Mouse (Mus musculus) myocyte (in vitro differentiated cells): ENCODE data around the gene Cmtm1. TPM values are rescaled to one million over a fixed set of nuclear protein-coding genes. Genes with fewer than 3 reads are reported as not detected.

Experiments
- H3K27me3 ChIP-seq: one replicate; pipeline ENCODE4 v1.6.1; 2011; ENCODE audit not compliant: control insufficient read depth, insufficient read depth, insufficient read length
- H3K36me3 ChIP-seq: one replicate; pipeline ENCODE4 v1.6.1; 2011; ENCODE audit not compliant: control insufficient read depth, insufficient read depth
- H3K4me2 ChIP-seq: one replicate; pipeline ENCODE4 v1.6.1; 2011; ENCODE audit warnings: low read depth, control low read depth
- H3K4me3 ChIP-seq: one replicate; pipeline ENCODE4 v1.5.1; 2011; ENCODE audit warnings: mild to moderate bottlenecking, control low read depth, moderate library complexity
- H3K79me2 ChIP-seq: one replicate; pipeline ENCODE4 v1.6.1; 2011; ENCODE audit not compliant: control insufficient read depth, insufficient read depth
- H3ac ChIP-seq: one replicate; pipeline ENCODE4 v1.6.1; 2011; ENCODE audit not compliant: control insufficient read depth, insufficient read length
- CEBPB ChIP-seq: IDR thresholded peaks from 2 replicates; pipeline ENCODE4 v1.6.1; 2011; ENCODE audit warnings: mild to moderate bottlenecking, moderate library complexity; ENCODE audit not compliant: poor library complexity, insufficient read depth, severe bottlenecking
- E2F4 ChIP-seq: IDR thresholded peaks from one replicate; pipeline ENCODE4 v1.6.1; 2011; ENCODE audit warnings: mild to moderate bottlenecking, control low read depth, moderate library complexity; ENCODE audit not compliant: insufficient read depth
- MAX ChIP-seq: IDR thresholded peaks from one replicate; pipeline ENCODE4 v1.6.1; 2011; ENCODE audit warnings: low read depth, mild to moderate bottlenecking, control low read depth
- MYOD1 ChIP-seq, 3 experiments: IDR thresholded peaks; one replicate each; pipeline ENCODE4 v1.6.1; 2011; ENCODE audit warnings: control low read depth in 2 of 3, low read depth in 2 of 3, mild to moderate bottlenecking in 2 of 3, moderate library complexity in 1 of 3; ENCODE audit not compliant: insufficient read length in 2 of 3, control insufficient read depth in 1 of 3
- MYOG ChIP-seq, 3 experiments: IDR thresholded peaks; one replicate each; pipeline ENCODE4 v1.6.1; 2011; ENCODE audit warnings: control low read depth in 2 of 3, low read depth in 2 of 3, mild to moderate bottlenecking in 2 of 3; ENCODE audit not compliant: insufficient read length in 2 of 3, control insufficient read depth in 1 of 3, insufficient read depth in 1 of 3
- POLR2A ChIP-seq: IDR thresholded peaks from one replicate; pipeline ENCODE4 v1.6.1; 2011; ENCODE audit warnings: low read depth, mild to moderate bottlenecking, control low read depth, moderate library complexity; ENCODE audit not compliant: insufficient read length
- POLR2AphosphoS2 ChIP-seq: IDR thresholded peaks from one replicate; pipeline ENCODE4 v1.6.1; 2011; ENCODE audit warnings: low read depth, control low read depth; ENCODE audit not compliant: insufficient read length
- REST ChIP-seq: IDR thresholded peaks from one replicate; pipeline ENCODE4 v1.6.1; 2011; ENCODE audit warnings: mild to moderate bottlenecking, control low read depth, moderate library complexity; ENCODE audit not compliant: insufficient read depth, insufficient read length
- SRF ChIP-seq: IDR thresholded peaks from one replicate; pipeline ENCODE4 v1.6.1; 2011; ENCODE audit warnings: low read depth; ENCODE audit not compliant: control insufficient read depth, insufficient read length
- TCF12 ChIP-seq: IDR thresholded peaks from one replicate; pipeline ENCODE4 v1.6.1; 2011; ENCODE audit warnings: mild to moderate bottlenecking, control low read depth; ENCODE audit not compliant: poor library complexity, insufficient read depth, severe bottlenecking
- TCF3 ChIP-seq: IDR thresholded peaks from one replicate; pipeline ENCODE4 v1.6.1; 2011; ENCODE audit warnings: low read depth, control low read depth; ENCODE audit not compliant: insufficient read length
- USF1 ChIP-seq: IDR thresholded peaks from one replicate; pipeline ENCODE4 v1.6.1; 2011; ENCODE audit warnings: low read depth, mild to moderate bottlenecking, control low read depth, moderate library complexity
- polyA plus RNA-seq: library from polyadenylated mRNA; unstranded; fragments of >200 nt; fragmentation: generic; extraction: Trizol; gene quantifications from one replicate; pipeline ENCODE4 v1.2.1, GENCODE M21; 2012; ENCODE audit warnings: missing spikeins

The Cmtm1 gene
- polyA plus RNA-seq, 1 experiment: not detected

GRCm38 (mm10) chr8:104348971-104349370 is 39.0 kb upstream of the Cmtm1 start:
- TF ChIP-seq TCF3 (no peak), CEBPB (no peak), USF1 (no peak), SRF (no peak), MYOD1 (IDR thresholded peaks at IDR 0.05; ENCODE audit: control insufficient read depth in 1 of 3, insufficient read length in 2 of 3, low read depth in 2 of 3) (no peak), MYOG (IDR thresholded peaks at IDR 0.05; ENCODE audit: control insufficient read depth in 1 of 3, insufficient read depth in 1 of 3, insufficient read length in 2 of 3, low read depth in 2 of 3) (no peak), REST (no peak), E2F4 (no peak), MAX (no peak)
- H3K36me3 ChIP-seq: no peaks in the 10 kb centered on the region

DNA sequence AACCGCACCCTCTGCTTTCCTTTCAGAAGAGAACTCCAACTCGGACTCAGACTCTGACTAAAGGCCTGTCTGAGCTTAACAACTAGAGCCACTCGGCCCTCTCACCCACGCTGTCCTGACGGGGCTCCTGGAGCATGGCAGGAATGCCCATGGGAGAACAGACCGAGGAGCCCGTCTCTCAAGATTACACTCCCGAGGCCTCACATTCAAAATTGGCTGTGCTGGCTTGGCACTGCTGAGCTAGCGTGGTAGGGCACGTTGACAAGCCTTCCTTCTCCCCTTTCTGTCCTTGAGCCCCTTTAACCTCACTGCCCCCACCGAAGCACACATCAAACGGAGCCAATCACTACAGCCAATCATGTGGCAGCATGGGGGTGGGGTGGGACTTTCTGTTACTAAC is 36.8 kb upstream of the Cmtm1 start:
- Histone ChIP-seq H3K4me3 (no peak overlapping the region), H3K4me2 (no peak overlapping the region), H3K27me3 (no peaks in the 10 kb centered on the region), H3ac (no peak overlapping the region), H3K36me3 (no peaks in the 10 kb centered on the region), H3K79me2 (no peaks in the 10 kb centered on the region)
- TF ChIP-seq POLR2A (no peak), SRF (no peak), MYOG (IDR thresholded peaks at IDR 0.05; ENCODE audit: control insufficient read depth in 1 of 3, insufficient read depth in 1 of 3, insufficient read length in 2 of 3, low read depth in 2 of 3) (no peak), MYOD1 (IDR thresholded peaks at IDR 0.05; ENCODE audit: control insufficient read depth in 1 of 3, insufficient read length in 2 of 3, low read depth in 2 of 3) (no peak), E2F4 (no peak)

More at GRCm38 (mm10) chr8:104348971-104349370, 39.0 kb upstream of the Cmtm1 start:
- H3K4me2 ChIP-seq: no peak overlapping the region
- H3ac ChIP-seq: no peak overlapping the region
- no peaks in the 10 kb centered on the region for H3K79me2 ChIP-seq
- no peak overlapping the region for H3K4me3 ChIP-seq
- no peaks in the 10 kb centered on the region for H3K27me3 ChIP-seq

- no peak overlapping the region for H3K4me3 ChIP-seq
- no peaks in the 10 kb centered on the region for H3K27me3 ChIP-seq
- H3ac ChIP-seq: no peak overlapping the region
- H3K4me2 ChIP-seq: no peak overlapping the region
- no peaks in the 10 kb centered on the region for H3K79me2 ChIP-seq
- H3K36me3 ChIP-seq: no peaks in the 10 kb centered on the region
- no peak for TF ChIP-seq E2F4
- no peak for TF ChIP-seq MAX
- TF ChIP-seq POLR2AphosphoS2: no peak
- no peak for TF ChIP-seq POLR2A
- TF ChIP-seq REST: no peak
- TF ChIP-seq SRF: no peak
- TF ChIP-seq TCF3: no peak
- TF ChIP-seq MYOD1 (IDR thresholded peaks at IDR 0.05; ENCODE audit: control insufficient read depth in 1 of 3, insufficient read length in 2 of 3, low read depth in 2 of 3): no peak
- TF ChIP-seq MYOG (IDR thresholded peaks at IDR 0.05; ENCODE audit: control insufficient read depth in 1 of 3, insufficient read depth in 1 of 3, insufficient read length in 2 of 3, low read depth in 2 of 3): no peak
Observed at GRCm38 (mm10) chr8:104344622-104345021, 34.7 kb upstream of the Cmtm1 start.

DNA sequence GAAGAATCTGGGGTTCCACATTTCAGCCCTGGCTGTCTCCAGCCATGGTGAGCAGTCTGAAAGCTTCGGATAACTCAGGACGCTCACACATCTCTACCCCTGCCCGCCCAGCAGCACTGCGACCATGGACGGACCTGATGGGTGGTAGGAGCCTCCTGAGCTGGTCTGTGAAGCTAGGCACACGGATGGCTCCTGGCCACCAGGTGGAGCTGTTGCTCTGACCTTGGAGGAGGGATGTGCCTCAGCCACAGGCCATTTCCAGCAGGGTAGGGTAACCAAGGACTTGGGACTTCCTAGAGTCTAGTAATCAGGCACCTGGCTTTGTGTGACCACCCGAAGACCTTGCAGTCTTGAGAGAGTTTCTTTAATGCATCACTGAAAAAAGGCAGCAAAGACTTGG is 34.0 kb upstream of the Cmtm1 start:
- peak; percentile 40 for TF ChIP-seq POLR2A
- TF ChIP-seq CEBPB: no peak
- peak; percentile 60 for TF ChIP-seq POLR2AphosphoS2
- Histone ChIP-seq H3K79me2 (no peaks in the 10 kb centered on the region), H3ac (no peak overlapping the region), H3K36me3 (no peaks in the 10 kb centered on the region), H3K4me3 (no peak overlapping the region), H3K4me2 (no peak overlapping the region), H3K27me3 (no peaks in the 10 kb centered on the region)

- Histone ChIP-seq H3K4me3 (no peak overlapping the region), H3K4me2 (no peak overlapping the region), H3K79me2 (no peaks in the 10 kb centered on the region), H3K27me3 (no peaks in the 10 kb centered on the region), H3ac (no peak overlapping the region), H3K36me3 (no peaks in the 10 kb centered on the region)
- no peak for TF ChIP-seq USF1
- TF ChIP-seq CEBPB: no peak
- no peak for TF ChIP-seq REST
- no peak for TF ChIP-seq SRF
- no peak for TF ChIP-seq TCF12
- TF ChIP-seq POLR2AphosphoS2: no peak
- TF ChIP-seq MYOD1 (IDR thresholded peaks at IDR 0.05; ENCODE audit: control insufficient read depth in 1 of 3, insufficient read length in 2 of 3, low read depth in 2 of 3): no peak
- TF ChIP-seq E2F4: no peak
- no peak for TF ChIP-seq MYOG (IDR thresholded peaks at IDR 0.05; ENCODE audit: control insufficient read depth in 1 of 3, insufficient read depth in 1 of 3, insufficient read length in 2 of 3, low read depth in 2 of 3)
- no peak for TF ChIP-seq TCF3
- no peak for TF ChIP-seq POLR2A
- no peak for TF ChIP-seq MAX
Observed at GRCm38 (mm10) chr8:104342426-104342825, 32.5 kb upstream of the Cmtm1 start.
